Mouse (Mus musculus) cerebellum, adult (tissue): ENCODE measurements around the gene Creb3l2.
A peak's percentile ranks its signal among the peaks of the same experiment; 100 is the strongest.

Experiments used
- ATAC-seq: cut with Nextera tagmentation; 2 replicates; pipeline ENCODE4 v1.9.2; 2017; ENCODE audit warnings: mild to moderate bottlenecking, moderate library complexity, mixed read lengths; ENCODE audit not compliant: insufficient number of reproducible peaks, low FRiP score, low TSS enrichment

The Creb3l2 gene

DNA sequence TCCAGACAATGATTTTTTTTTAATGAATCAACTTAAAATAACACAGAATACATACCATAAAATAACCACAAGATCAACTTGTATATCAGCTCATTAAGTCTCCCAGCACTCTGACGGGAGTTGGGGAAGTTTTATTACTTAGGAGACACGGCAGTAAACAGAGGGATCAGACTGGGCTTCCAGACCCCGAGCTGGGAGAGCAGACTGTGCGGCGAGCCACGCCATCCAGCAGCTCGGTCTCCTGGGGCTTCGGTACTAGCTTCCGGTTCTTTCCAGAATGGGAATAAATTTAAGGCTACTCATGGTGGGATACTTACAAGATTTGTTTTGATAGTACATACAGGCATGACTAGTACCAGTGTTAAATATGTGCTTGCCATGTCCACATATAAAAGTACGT lies 109.1 kb downstream of the Creb3l2 start:
- no peak for ATAC-seq

DNA sequence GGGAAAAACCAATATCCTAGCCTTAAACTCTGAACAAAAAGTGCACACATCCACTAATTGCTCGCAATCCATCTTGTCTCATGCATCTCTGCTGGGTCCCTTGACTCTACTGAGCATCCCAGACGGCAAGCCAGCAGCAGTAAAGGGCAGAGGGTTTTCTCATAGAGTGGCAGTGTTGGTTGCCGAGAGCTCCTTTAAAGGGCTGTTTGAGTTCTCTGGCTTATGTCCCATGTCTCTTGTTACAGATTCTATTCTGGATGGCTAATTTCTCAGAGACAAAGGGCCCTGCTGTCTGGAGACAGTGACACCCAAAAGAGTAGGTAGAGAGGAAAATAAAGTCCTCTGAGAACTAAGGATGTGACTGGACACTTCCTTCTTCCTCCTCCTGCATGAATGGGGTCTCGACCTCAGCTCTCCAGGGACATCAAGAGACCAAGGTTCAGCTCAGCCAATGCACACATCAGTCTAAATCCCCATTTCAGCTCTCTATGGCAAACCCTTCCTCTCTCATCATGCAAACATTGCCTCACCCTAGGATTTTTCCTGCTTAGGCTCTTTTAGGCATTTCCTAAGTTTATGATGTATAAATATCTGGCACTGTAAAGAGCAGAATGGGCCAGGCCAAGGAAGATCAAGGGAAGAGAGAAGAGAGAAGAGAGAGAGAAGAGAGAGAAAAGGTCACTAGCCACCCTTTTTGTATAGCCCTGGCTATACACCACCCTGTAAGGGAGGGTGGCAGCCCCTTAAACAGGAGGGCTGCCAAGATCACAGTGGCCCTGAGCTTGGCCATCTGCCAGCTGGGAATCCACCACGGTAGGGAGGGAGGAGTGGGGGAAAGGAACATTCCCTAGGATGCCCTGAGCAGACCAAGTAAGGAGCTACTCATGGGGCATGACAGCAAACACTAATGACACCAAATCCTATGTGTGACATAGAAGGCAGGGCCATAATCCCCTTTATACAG lies 111.8 kb downstream of the Creb3l2 start:
- ATAC-seq = no peak

DNA sequence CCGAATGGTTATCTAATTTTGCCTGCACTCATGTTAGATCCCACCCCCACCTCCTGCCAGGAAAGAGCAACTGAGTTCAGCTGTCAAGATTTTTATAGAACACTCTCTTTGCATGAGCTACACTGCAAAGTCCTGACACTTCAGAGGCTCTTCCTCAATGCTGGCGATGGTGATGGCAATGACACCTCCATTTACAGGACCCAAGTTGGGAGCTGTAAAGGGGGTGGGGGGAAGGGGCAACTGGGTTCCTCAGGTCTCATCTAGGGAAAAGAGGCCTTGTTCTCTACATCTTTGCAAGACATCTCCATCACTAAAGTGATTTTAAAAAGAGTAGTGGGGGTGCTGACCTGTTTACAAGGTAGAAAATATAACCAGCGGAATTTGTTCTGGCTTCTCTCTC lies 112.6 kb downstream of the Creb3l2 start:
- ATAC-seq = no peak

DNA sequence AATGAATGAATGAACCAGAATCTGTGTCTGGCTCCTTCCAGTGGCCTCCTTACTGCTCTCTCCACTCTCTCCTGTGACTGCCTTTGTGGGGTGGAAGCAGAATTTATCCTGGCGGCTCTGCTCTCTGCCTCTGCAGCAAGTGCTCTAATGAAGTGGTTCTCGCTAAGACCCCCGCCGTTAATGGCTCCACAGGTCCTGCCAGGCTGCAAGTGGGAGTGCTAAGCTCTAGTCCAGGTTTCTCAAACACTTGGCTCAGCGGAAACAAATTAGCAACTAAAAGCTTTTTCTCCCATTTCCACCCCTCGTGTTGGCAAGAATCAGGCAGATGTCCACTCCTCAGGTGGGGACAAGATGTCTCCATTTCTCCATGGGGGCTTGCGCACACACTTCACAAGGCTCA lies 113.3 kb downstream of the Creb3l2 start:
- ATAC-seq = no peak

DNA sequence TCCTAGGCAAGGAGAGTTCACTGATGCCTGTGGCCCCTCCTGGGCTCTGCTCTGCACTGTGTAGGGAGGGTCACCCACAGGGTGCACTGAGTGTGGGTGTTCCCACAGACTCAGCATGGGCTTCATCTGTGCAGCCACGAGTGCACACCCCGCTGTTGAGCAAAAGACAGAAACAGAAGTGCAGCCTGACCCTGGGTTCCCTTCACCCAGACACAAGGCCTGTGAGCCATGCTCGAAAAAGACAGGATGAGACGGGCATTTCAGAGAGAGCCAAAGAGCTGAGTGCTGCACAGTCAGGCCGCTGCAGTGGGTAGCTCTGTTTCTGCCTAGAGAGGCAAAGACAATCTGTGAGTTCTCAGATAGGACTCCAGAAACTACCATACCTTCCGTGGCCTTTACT lies 114.4 kb downstream of the Creb3l2 start:
- ATAC-seq = no peak

DNA sequence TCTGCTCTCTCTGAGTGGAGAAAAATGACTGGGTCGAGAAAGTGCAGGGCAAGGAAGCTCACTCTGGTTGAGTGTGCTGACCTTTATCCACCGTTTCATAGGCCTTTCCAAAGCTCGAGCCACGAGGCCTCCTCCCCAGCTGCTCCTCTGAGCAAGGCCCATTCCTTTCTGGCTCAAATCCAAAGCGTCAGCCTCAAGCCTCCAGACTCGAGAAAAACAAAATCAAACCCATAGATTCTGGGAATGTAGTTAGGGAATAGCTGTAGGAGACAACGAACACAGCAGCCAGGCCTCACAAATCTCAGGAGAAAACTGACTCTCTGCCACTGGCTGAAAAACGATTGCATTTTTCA lies 115.4 kb downstream of the Creb3l2 start:
- no peak for ATAC-seq

DNA sequence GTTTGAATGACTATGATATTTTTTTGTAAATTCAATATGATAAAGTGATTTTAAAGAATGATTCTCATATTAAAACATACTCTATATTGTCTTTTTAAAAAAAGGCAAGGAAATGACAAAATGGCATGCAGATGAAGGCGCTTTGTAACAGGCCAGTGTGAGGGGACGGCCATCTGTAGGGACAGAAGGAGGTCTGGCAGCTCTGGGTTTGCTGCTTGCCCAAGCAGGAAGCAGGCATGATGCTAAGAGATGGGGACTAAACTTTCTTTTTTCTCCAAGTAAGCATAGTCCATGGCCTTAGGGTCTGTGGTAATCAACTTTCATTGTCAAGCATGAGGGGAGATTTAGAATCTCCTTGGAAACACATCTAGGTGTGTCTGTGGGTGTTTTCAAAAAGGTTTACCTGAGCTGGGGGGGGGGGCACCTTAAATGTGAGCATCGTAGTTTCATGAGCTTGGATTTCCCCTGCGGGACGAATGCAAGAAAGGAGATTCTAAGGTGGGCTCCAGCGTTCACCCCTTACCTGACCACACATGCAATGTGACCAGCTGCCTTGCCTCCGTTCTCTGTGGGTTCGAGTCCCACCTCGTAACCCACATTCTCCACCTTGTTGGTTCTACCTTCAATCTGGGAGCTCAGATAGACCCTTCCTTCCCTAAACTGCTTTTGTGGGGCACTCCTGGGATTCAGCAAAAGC lies 115.9 kb downstream of the Creb3l2 start:
- peak; percentile 46; the same call in 1 of the 2 replicates for ATAC-seq

DNA sequence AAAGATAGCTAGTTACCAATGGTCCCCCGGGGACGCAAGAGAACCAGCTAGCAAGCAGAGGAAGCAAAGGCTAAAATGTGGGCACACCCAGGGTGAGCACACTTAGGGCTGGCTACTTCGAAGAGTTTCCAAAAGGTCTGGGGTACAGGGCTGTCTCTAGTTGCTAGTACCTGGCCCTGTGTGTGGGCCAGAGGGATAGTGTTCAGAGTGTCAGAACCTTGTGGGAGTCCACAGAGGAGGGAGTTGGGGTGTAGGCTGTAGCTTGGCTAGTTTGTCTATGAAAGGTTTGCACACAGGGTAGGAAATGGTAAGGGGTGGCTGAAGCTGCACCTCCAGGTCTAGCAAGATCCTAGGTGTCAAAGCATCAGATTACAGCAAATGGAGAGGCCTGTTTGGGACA lies 116.9 kb downstream of the Creb3l2 start:
- no peak for ATAC-seq

DNA sequence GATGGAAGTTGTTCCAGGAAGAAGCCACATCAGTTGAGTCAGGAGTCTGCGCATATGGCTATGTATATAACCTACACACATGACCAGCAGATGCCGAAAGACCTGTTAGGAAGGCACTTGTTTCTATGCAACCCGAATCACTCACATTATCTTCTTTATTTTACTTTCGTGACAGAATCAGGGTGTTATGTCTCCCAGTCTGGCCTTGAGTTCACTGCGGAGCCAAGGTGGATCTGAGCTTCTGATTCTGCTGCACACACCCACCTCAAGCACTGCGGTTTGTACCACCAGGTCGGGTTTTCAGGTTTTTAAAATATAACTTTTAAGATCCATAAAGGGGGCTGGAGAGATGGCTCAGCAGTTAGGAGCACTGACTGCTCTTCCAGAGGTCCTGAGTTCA lies 119.3 kb downstream of the Creb3l2 start:
- no peak for ATAC-seq

DNA sequence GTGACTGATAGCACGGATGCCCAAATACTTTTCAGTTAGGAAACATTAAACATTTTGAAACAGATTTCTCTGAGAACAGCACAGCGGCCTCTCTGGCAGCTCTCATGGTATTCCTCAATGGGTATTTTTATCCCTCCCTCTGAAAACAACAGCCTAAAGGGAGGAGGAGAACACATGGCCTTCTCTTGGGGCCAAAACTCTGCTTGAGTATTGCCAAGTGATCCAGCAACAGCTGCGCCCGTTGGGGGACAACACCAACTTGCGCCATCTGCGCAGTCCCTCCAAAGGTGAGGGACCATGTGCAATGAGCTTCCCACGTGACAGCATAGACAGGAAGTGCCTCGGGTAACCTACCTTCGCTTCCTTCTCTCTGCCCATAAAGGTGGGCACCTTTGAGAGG lies 119.9 kb downstream of the Creb3l2 start:
- no peak for ATAC-seq

DNA sequence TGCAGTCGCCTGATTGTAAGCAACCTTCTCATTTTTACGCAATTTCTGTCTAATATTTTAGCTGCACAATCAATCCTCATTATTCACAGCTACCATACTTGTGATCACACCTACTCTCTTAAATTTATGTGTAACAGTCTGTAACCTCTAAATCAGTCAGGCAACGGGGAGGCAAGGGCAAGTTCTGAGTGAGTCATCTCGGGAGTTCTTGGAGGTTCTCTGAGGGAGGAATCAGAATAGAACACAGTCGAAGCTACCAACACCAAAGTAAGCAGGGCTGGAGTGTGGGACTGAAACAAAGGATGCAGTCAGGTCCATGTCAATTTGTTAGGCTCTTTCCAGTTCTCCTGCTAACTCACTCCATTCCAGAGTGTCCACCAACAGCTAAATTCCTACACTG lies 124.0 kb downstream of the Creb3l2 start:
- ATAC-seq = no peak

DNA sequence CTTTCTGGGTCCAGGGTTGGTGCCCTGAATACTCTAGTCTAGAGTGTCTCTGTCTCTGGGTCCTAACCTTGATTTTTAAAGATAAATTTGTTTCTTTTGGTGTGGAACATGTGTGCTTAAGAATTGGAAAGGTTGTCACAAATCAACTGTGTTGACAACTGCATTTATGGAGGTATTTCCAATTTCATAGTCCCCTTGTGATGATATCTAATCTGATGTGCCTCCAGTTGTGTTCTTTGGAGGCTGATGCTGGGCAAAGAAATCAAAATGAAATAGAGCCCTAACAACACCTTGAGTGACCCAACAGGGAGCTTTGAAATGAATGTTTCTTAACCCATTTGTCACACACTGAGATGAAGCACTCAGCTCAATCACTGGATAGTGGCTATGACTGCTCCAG lies 126.5 kb downstream of the Creb3l2 start:
- ATAC-seq = no peak

DNA sequence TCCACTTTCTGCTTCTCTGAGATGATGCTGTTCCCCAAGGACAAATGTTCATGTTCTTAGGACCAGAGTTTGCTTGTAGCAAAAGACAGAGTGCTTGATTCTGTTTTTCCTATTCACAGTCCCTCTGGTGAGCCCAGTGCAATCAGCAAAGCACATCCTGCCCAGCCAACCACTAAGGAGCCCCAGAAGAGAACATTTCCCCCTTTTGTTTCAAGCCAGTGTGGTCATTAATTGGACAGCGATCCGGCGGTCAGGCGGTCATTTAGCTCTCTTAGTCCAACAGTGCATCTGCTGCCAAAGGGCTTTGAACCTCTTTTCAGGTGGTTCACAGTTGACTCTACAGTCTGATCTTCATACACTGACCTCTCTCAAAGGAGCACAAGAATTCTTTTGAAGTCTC lies 131.3 kb downstream of the Creb3l2 start:
- ATAC-seq = no peak

DNA sequence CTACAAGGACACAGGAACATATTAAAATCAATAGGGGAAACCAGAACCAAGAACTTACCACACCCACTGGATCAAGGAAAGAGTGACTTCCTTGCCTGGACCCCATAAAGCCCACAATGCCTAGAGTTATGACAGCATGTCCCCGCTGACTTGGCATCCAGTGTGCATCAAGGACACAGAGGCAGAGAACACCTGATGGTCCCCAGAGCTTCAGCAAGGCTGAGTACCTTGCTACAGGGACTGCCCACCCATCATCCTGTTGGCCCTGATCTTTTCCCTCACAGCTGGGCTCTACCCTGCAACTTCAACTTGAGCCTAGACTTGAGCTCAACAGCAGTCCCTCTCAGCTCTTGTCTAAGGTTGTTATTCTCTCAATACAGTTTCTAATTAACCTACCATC lies 135.3 kb downstream of the Creb3l2 start:
- ATAC-seq = no peak

DNA sequence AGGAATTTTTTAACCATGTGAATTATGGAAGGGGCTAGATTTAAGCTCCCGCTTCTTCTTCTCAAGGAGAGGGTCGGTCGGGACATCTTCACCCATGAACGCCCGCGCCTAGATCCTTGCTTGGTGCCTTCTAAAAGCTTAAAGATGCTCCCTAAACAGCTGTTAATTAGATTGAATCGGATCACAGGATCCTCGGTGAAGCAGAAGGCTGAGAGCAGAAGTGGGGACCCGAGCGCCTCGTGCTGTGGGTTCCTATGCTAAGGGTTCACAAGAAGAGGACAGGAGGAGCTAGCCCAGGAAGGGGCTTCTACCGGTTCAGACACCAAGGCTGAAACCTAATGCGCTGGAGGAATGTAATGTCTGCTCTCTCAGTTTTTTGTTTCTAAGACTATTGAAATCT lies 141.5 kb downstream of the Creb3l2 start:
- ATAC-seq = no peak

DNA sequence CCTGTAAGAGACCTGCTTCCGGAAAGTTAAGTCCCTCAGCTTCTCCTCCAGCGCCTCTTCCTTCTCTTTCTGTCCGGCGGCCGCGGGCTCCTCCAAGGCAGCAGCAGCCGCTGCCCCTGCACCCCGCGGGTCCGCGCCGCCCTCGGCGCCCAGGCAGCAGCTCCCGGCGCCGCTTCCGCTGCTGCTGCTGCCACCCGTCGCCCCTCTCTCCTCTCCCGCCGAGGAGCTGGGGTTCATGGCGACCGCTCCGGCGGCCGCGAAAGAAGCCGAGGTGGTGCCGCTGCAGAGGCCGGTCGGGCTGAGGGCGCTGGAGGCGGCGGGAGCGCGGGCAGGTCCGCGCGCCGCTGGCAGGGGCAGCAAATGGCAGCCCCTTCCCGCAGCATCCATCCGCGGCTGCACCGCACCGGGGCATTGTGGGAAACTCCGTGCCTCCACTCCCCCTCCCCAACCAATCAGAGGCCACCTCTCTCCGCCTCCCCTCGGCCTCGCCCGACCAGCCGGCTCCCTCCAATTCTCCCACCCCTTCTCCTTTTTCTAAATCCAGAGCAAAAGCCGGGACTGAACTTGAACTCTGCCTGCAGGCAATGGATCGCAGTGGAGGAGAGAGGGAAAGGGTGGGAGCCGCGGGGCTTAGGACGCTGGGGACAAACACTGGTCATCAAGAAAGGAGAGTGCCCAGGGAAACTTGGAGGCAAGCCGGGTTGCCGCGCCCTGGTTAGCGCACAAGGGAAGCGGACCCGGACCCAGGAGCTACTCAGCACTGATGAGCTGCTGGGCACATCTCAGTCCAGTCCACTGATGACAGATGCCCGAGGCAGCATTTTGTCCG lies 142.2 kb downstream of the Creb3l2 start, which contains the start of gene Dgki:
Gene Dgki (minus strand): TSS at position 623 of the 829 bp plus-strand sequence.
- ATAC-seq = peak; percentile 86

DNA sequence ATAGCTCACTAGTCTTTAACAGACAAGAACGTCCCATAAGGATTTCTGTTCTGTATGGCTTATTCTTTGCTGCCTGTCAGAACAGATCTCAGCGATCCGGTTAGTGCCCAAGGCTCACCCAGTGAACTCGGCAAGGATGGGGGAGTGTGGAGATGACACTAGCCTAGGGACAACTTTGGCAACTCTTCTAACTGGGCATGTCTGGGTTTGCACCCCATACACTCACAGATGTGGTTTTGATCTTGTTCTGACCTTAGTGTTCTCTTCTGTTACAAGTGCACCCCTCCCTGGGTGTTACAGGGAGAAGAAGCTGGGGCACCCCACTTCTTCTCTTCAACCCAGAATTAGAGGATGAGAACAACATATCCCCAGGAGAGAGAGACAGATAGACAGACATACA lies 143.0 kb downstream of the Creb3l2 start:
- ATAC-seq = no peak

DNA sequence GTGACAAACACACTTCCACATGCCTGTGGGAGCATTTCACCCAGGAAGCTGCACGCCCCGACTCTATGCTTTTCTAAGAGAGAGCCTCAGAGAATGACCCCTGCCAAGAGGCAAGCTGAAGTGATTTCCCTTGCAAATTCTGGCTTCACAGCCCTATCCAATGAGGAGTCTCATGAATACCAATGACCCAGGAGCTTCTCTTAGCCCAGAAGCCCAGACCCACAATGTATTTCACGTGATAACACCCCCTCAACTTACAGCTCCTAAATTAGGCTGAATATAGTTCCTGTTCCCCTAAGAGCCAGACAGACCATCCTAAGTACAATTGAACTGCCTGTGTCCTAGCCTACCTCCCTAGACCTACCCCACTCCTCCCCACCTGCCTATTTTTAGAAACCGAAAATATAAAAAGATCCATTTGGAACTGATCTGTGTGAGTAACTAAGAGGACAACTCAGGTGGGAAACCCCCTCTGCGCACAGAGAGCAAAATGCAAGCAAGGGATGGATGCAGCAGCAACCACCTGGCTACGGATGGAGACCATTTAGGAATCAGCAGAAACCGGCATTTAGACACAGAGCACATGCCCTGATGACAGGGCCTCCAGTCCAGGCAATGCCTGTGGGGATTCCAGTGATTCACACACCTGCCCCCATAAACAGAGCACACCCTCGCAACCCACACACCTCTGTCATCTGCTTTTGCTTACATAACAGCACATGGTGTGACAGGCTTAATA lies 144.0 kb downstream of the Creb3l2 start:
- no peak for ATAC-seq

DNA sequence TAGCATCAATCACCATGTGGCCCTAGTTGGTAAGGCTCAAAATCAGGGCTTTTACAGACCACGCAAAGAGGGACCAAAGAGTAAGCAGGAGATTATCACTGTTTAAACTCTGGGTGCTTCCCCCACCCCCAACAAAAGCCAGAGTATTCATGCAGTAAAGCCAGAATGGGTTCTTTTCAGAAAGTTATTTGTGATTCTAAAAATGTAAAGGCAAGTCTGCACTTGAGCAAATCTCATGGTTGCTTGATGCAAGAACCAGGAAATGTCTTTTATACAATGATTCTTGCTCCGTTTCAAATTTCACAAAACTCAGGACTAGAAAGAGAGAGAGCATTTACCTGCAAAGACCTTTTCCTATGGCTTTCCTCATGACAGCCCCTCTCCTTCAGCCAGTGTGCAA lies 149.9 kb downstream of the Creb3l2 start:
- ATAC-seq = no peak

DNA sequence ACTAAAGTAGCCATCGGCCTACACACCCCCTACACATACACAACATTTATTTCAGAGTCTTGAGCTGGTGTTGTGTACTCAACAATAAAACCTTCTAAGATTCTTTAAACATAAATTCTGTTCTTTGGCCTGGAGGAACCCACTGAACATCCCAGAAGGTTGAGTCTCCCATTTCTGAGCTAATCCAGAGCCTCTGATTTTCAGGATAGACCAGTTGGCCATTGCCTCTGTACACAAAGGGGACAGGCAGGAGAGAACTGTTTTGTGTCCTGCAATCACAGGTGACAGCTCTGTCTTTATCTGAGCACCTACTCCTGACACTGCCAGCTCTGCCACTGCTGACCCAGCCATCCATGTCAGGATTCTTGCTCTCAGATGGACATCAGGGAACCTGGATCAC lies 150.8 kb downstream of the Creb3l2 start:
- ATAC-seq = no peak
